Mouse (Mus musculus): Measurements from ENCODE around the gene Spdye4b.

Spdye4b gene

GRCm38 (mm10) chr5:143220996-143221395, 40.2 kb downstream of the Spdye4b start:
- DNase-seq (ENCODE audit: low read depth, low spot score) = no peak

DNA sequence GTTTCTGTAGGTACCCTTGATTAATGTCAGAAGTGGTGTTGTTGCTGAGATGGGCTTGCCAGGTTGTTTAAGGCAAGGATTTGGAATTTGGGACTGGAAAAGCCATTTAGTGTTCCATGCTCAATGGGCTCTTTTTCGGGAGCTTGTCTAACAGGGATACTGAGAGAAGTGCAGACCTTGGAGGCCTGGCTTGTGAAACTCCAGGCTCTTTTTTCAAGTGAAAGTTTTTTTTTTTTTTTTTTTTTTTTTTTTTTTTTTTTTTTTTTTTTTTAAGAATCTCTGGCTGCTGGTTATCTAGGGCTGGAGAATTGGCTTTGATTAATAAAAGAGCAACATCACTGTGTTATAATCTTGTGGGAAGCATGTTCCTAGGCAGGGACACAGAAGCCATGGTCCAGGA, 41.5 kb downstream of the Spdye4b start:
- DNase-seq (ENCODE audit: low read depth, low spot score) = no peak

DNA sequence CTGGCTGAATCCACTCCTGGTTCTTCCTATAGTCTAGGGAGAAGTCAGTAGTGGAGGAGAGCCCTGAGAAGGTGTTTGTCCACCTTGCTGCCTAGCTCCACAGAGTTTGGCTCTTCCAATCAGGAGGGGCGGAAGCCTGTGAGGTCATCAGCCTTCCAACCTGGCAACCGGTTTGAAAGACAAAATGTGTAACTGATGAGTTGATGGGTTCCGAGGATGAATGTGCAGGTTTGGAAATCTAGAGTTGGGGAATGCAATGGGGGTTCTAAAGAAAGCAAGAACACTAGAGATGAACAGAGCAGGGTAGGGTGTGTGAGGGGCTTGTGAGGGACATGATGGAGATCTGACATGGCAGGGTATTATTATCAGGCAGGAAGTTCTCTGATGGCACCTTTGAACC, 46.0 kb downstream of the Spdye4b start, which contains the start of gene Spdye4a:
Gene Spdye4a, minus strand, starts transcription at position 101 of the 400 bp plus-strand sequence.
- no peak for DNase-seq (ENCODE audit: low read depth, low spot score)

- peak; percentile 98 for DNase-seq (ENCODE audit: low read depth, low spot score)
Observed at GRCm38 (mm10) chr5:143235028-143235693, 54.3 kb downstream of the Spdye4b start, which contains the start of gene Zfp12. Gene Zfp12 (plus strand): TSS chr5:143235163.

DNA sequence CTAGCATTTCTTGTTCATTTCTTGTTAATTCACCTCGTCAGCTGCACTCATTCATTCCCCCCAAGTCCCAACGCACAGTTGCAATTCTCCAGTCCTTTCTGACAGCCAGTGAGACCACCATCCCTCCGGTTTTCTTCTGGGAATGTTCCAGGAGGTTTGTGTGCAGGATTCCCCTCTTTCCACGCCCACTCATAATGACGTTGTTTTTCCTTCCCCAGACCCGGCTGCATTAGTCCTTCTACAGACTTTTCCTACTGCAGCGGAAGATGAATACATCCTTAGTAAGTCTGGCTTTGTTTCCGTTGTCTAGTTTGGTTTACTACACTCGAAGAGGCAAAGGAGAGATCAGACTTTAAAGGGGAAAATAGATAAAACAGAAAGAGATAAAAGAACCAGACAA, 55.2 kb downstream of the Spdye4b start:
- DNase-seq (ENCODE audit: low read depth, low spot score) = peak; percentile 51

DNA sequence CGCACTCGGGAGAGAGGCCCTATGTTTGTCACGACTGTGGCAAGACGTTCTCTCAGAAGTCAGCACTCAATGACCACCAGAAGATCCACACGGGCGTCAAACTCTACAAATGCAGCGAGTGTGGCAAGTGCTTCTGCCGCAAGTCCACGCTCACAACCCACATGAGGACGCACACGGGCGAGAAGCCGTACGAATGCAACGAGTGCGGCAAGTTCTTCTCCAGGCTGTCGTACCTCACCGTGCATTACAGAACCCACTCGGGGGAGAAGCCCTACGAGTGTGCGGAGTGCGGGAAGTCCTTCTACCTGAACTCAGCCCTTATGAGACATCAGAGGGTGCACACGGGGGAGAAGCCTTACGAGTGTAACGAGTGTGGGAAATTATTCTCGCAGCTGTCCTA, 64.1 kb downstream of the Spdye4b start:
- no peak for DNase-seq (ENCODE audit: low read depth, low spot score)

DNA sequence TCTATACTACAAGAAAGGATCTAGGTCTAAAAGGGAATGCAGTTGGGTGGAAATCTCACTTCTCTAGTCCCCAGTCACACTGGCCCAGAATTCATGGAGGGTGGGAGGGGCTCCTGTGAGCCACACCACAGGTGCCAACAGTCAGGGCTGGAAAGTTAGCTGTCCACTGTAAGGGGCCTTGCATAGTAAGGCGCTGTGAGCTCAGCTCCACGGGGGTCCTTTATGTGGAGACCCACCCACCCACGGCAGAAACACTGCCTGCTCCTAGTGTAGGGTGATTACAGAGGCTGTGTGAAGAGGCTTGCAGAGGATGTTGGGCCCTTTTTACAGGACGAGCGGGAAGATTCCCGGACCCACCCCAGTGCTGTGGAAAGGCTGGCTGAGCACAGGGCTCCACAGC, 71.2 kb downstream of the Spdye4b start:
- DNase-seq (ENCODE audit: low read depth, low spot score) = no peak

DNA sequence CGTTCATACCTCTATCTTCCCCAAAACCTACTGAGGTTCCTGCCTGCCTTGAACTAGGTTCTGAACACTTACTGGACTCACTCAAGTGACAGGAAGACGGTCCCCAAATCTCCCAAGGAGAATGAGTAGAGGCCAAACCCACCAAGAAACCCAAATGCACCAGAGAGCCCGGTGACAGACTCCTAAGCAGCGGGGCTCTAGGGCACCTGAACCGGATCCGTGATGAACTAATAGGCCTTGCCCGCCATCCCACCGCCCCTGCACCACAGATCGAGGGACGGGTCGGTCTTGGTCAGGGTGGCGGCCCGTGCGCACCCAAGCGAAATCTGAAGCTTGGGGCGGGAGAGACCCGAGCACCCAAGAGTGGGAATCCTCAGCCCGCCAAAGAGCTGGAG, 72.0 kb downstream of the Spdye4b start:
- no peak for DNase-seq (ENCODE audit: low read depth, low spot score)

DNA sequence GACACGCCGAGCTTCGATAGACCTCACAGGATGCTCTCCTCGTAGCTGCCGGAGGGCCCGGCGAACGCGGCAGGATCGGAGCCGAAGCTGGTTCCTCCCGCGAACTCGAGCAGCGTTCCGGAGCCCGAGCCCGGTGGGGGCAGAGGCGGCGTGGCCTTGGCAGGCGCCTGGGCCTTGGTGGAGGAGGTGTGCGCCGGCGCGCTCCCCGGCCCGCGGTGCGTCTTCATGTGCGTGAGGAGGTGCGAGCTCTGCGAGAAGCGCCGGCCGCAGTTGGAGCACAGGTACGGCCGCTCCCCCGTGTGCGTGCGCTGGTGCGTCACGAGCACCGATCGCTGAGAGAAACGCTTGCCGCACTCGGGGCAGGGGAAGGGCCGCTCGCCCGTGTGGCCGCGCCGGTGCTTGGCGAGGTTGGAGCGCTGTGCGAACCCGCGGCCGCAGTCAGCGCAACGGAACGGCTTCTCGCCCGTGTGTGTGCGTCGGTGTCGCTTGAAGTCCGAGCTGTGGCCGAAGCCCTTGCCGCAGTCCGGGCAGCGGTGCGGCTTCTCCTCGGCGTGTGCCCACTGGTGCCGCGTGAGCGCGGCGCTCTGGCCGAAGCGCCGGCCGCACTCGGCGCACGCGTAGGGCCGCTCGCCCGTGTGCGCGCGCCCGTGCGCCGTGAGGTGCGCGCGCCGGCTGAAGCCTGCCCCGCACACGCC, 72.5 kb downstream of the Spdye4b start:
- DNase-seq (ENCODE audit: low read depth, low spot score) = no peak

GRCm38 (mm10) chr5:143253881-143254486, 73.2 kb downstream of the Spdye4b start:
- no peak for DNase-seq (ENCODE audit: low read depth, low spot score)
